Mouse (Mus musculus) brown adipose tissue, adult 24 weeks (tissue): ENCODE data around the gene Vmn1r220. TPM values are rescaled to one million over a fixed set of nuclear protein-coding genes. Genes with fewer than 3 reads are reported as not detected.
"Not testable (repeated sequence)": the region's sequence is repeated elsewhere in the genome, so short reads cannot be mapped to it uniquely, and the experiment has no call there.

Experiments used
- H3K27ac ChIP-seq: fragments of 200-500 bp; replicated peaks from 2 replicates; pipeline ENCODE4 v1.5.1; 2012; ENCODE audit warnings: low read depth, mild to moderate bottlenecking, low read length
- H3K4me1 ChIP-seq: fragments of 200-500 bp; 2 replicates; pipeline ENCODE4 v1.6.1; 2012; ENCODE audit warnings: low read length, mixed read lengths; ENCODE audit not compliant: control insufficient read depth, insufficient read depth, insufficient read length
- H3K4me3 ChIP-seq: fragments of 200-500 bp; 2 replicates; pipeline ENCODE4 v1.5.1; 2012; ENCODE audit warnings: low read depth, mild to moderate bottlenecking, low read length, moderate library complexity; ENCODE audit not compliant: insufficient read depth
- polyA plus RNA-seq: library from polyadenylated mRNA; stranded (reverse); fragments of >200 nt; gene quantifications from 2 replicates; pipeline ENCODE4 v1.2.4, GENCODE M21; 2012; ENCODE audit not compliant: missing spikeins, insufficient read depth, insufficient read length

Gene Vmn1r220
- polyA plus RNA-seq, result not detected in 2 replicates

DNA sequence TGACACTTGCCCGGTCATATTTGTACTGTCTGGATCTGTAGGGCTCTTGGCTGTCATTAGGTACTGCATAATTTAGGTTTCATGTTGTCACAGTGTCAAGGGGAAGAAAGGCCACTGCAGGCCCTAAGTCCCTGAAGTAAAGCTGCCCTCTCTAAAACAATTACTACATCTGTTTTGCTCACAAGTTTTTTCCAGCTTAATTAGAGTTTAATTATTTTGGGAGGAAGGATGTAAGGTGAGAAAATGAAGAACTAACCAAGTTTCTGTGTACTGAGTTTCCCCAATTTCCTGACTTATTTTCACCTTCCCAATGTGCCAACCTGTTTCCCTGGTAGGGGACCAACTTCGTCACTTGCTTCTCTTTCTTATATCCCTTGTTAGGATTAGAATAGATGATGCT lies at the start of gene Vmn1r220:
Gene Vmn1r220, minus strand, starts transcription at position 101 of the 400 bp plus-strand sequence.
- H3K4me1 ChIP-seq, result no peaks in the 10 kb centered on the region
- H3K4me3 ChIP-seq, result no peak within 1 kb of the TSS

DNA sequence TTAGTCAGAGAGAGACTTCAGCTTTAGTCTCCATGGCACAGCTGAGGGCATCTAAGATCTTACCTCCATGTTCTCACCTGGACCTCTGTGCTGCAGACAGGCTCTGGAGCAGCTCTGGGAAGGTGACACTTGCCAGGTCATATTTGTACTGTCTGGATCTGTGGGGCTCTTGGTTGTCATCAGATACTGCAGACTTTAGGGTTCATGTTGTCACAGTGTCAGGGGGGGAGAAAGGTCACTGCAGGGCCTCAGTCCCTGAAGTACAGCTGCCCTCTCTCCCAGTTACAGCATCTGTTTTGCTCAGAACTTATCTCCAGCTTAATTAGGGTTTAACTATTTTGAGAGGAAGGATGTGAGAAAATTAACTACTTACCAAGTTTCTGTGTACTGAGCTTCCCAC lies 48.1 kb upstream of the Vmn1r220 start, which contains the start of gene Vmn1r222:
Gene Vmn1r222, minus strand, starts transcription at position 101 of the 400 bp plus-strand sequence.
- not testable (repeated sequence) for H3K27ac ChIP-seq, H3K4me3 ChIP-seq, H3K4me1 ChIP-seq

More for the DNA sequence above, at the start of gene Vmn1r220:
- H3K27ac ChIP-seq, result no peak within 1 kb of the TSS

DNA sequence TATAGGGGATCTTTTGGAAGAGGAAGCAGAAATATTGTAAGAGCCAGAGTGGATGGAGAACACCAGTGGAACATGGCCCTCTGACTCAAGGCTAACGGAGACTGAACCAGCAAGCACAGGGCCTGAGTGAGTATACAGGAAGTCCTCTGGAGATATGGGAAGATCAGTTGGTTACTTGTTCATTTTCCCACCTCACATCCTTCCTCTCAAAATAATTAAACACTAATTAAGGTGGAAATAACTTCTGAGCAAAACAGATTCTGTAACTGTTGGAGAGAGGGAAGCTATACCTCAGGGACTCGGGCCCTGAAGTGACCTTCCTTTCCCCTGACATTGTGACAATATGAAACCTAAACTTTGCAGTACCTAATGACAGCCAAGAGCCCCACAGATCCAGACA lies 26.1 kb upstream of the Vmn1r220 start, which contains the start of gene Vmn1r221:
Gene Vmn1r221, plus strand, starts transcription at position 301 of the 400 bp plus-strand sequence.
- not testable (repeated sequence) for H3K4me3 ChIP-seq, H3K27ac ChIP-seq, H3K4me1 ChIP-seq

DNA sequence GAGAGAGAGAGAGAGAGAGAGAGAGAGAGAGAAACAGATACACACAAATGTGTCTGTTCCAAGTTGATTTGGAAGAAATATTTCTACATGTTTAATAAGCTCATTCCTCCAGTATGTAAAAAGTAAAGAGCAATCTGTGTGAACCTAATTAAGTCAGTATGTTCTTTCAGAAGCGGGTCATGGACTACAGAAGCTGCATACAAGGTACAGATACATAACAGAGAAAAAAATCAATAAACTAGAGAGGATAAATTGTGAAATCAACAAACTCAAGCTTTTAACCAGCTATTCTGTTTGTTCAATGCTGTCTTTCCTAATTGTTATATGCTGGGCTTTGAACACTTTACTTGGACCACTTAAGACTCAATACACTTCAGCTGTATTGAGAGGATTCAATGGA lies 16.1 kb upstream of the Vmn1r220 start:
- H3K4me1 ChIP-seq, H3K4me3 ChIP-seq, H3K27ac ChIP-seq: not testable (repeated sequence)

DNA sequence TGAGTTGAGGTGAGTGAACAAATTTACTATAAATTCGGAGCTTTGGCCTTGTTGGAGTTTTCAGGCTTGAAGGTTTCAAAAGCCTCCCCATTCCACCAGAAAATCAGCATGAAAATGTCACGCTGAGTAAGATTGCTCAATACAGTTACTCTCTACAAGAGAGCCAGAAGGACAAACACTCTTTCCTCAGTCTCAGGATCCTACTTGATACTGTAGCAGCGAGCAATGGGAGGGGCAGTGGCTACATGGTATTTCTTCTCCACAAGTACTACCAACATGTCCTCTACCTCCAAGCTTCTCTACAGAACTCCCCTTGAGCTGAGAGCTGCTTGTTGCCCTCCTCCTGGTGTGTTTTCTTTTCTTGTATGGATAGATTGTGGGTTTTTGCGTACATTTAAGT lies 21.3 kb downstream of the Vmn1r220 start:
- H3K4me1 ChIP-seq, H3K4me3 ChIP-seq, H3K27ac ChIP-seq: not testable (repeated sequence)

DNA sequence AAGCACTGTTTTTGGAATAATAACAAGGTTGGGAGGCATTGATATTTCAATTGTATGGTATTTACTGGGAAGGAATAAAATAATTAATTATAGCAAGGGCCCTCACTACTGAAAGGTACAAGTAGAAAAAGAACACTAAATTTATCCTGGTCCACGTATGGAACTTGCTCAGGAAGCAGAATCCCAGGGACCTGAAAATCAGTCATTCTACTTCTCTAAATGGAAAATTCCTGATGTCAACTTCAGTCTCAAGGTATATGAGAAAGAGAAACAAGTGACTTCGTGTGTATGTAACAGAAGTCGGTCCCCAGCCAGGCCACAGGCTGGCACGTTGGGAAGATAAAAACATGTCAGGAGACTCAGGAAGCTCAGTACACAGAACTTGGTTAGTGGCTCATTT lies 28.8 kb downstream of the Vmn1r220 start, which contains the start of gene Vmn1r219:
Gene Vmn1r219, plus strand, starts transcription at position 301 of the 400 bp plus-strand sequence.
- no peak within 1 kb of the TSS for H3K27ac ChIP-seq

DNA sequence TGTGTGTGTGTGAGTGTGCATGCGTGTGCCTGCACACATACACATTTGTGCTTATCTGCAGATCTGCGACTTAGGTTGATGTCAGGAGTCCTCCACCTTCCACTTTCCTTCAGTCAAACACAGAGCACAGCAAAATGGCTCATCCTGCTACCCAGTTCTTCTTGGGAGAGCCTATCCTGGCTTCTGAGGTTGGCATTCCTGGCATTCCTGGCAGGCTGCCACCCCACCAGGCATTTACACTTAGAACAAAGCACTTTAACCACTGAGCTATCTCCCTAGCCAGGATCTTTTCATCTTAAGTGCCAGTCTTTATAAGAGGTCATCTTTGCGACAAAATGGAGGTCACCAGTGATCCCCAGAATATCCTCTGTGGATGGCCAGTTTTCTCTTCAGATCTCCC lies 29.9 kb downstream of the Vmn1r220 start:
- Histone ChIP-seq H3K27ac (no peak overlapping the region), H3K4me3 (no peak overlapping the region), H3K4me1 (no peaks in the 10 kb centered on the region)

More for the DNA sequence above, 28.8 kb downstream of the Vmn1r220 start, which contains the start of gene Vmn1r219:
- Histone ChIP-seq H3K4me3 (no peak within 1 kb of the TSS), H3K4me1 (no peaks in the 10 kb centered on the region)

DNA sequence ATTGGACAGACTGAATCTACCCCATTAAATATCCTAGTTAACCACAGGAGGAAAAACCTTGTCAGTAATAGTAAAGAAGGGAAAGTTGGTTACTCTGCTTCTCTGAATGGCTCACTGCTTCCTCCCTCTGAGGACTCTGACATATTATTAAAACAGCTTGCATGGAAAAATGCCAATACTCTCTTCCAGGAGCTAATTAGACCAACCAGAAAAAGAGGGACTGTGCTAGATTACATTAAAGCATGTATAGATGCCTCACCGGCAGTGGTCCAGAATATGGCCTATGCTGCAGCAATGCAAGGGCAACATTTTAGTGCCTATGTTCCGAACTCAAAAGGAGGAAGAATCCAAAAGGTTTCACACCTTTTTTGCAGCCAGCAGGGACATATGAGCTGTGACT lies 48.9 kb downstream of the Vmn1r220 start:
- no peaks in the 10 kb centered on the region for H3K4me1 ChIP-seq
- no peak overlapping the region for H3K27ac ChIP-seq
- no peak overlapping the region for H3K4me3 ChIP-seq

DNA sequence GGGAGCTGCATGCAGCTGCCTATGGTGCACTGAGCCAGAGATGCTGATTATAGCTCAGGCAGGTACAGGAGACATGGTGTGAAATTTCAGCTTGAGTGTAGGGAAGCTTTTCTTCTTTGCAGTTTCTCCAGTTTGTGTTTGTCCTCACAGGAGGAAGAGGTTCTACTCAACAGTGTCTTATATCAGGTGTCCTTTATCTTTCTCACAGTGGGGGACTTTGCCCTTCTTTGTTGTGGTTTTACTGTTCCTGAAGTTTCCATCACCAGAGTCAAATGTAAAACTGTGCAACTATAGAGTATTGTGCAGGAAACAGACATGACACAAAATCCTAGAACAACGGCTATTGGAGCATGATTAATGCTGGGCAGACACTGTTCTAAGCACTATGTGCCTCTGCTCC lies 54.3 kb downstream of the Vmn1r220 start:
- no peaks in the 10 kb centered on the region for H3K4me1 ChIP-seq
- no peak overlapping the region for H3K27ac ChIP-seq
- H3K4me3 ChIP-seq, result no peak overlapping the region

DNA sequence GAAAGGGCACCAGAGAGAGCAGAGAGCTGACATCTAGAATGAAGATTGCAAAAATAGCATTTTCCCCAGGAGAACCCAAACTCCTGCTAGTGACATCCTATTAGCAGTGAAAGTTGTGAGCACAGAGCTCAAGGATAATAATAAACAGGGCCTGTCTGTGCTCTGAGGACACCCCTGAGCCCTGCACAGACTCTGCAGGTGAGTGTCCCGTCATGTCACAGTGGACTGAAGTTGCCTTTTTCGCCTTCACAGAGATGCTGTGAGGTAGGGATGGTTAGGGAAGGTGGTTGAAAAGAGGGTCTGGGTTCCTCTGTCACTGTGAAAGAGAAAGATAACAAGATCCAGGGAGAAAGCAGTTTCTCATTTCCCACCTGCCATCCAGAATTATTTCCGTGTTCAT lies 54.7 kb downstream of the Vmn1r220 start, which contains the start of gene Vmn1r218:
Gene Vmn1r218, plus strand, starts transcription at position 57 of the 400 bp plus-strand sequence.
- no peak within 1 kb of the TSS for H3K27ac ChIP-seq
- no peak within 1 kb of the TSS for H3K4me3 ChIP-seq
- no peaks in the 10 kb centered on the region for H3K4me1 ChIP-seq

Other genes with a start within 250 kb of the Vmn1r220 start
- gene Vmn1r213, start 180.3 kb downstream of the Vmn1r220 start, polyA plus RNA-seq, result not detected in 2 replicates
- gene Vmn1r214, start 157.6 kb downstream of the Vmn1r220 start, polyA plus RNA-seq, result not detected in 2 replicates
- not detected in 2 replicates for gene Vmn1r215, start 120.0 kb downstream of the Vmn1r220 start, polyA plus RNA-seq
- not detected in 2 replicates for gene Vmn1r217, start 69.7 kb downstream of the Vmn1r220 start, polyA plus RNA-seq
- not detected in 2 replicates for gene Vmn1r218, start 54.8 kb downstream of the Vmn1r220 start, polyA plus RNA-seq
- gene Vmn1r219, start 28.7 kb downstream of the Vmn1r220 start, polyA plus RNA-seq, result not detected in 2 replicates
- gene Vmn1r221, start 26.2 kb upstream of the Vmn1r220 start, polyA plus RNA-seq, result not detected in 2 replicates
- gene Vmn1r222, start 48.0 kb upstream of the Vmn1r220 start, polyA plus RNA-seq, result not detected in 2 replicates
- not detected in 2 replicates for gene Vmn1r223, start 59.2 kb upstream of the Vmn1r220 start, polyA plus RNA-seq
- gene Zfp322a, start 181.2 kb upstream of the Vmn1r220 start, polyA plus RNA-seq, result 10.1 and 12.5 TPM in 2 replicates
- 4.4 and 5.0 TPM in 2 replicates for gene Abt1, start 235.9 kb upstream of the Vmn1r220 start, polyA plus RNA-seq